Mouse (Mus musculus): ENCODE data around the gene Qars. TPM values are rescaled to one million over a fixed set of nuclear protein-coding genes. Genes with fewer than 3 reads are reported as not detected.

The Qars gene
- polyA plus RNA-seq, 1 experiment, result 243 TPM

GRCm38 (mm10) chr9:108517931-108518332 is 10.4 kb downstream of the Qars start:
- 1% methylated on average over 13 of the region's 13 CpGs for WGBS
- no peak for DNase-seq (ENCODE audit: low read depth, low spot score)

- no peak for DNase-seq (ENCODE audit: low read depth, low spot score)
- WGBS, result 52% methylated on average over 2 of the region's 2 CpGs
Measured at GRCm38 (mm10) chr9:108521604-108522003, 14.1 kb downstream of the Qars start.

GRCm38 (mm10) chr9:108523341-108523740 is 15.8 kb downstream of the Qars start:
- no peak for DNase-seq (ENCODE audit: low read depth, low spot score)
- WGBS, result 96% methylated on average over 4 of the region's 4 CpGs

GRCm38 (mm10) chr9:108525400-108525799 is 17.9 kb downstream of the Qars start:
- 67% methylated on average over 3 of the region's 3 CpGs for WGBS
- DNase-seq (ENCODE audit: low read depth, low spot score), result no peak

GRCm38 (mm10) chr9:108530954-108531353 is 23.4 kb downstream of the Qars start:
- 78% methylated on average over 1 of the region's 1 CpGs for WGBS
- DNase-seq (ENCODE audit: low read depth, low spot score), result no peak

GRCm38 (mm10) chr9:108531496-108531895 is 24.0 kb downstream of the Qars start:
- no peak for DNase-seq (ENCODE audit: low read depth, low spot score)
- WGBS, result 86% methylated on average over 1 of the region's 1 CpGs

- DNase-seq (ENCODE audit: low read depth, low spot score), result no peak
Measured at GRCm38 (mm10) chr9:108540846-108541245, 33.3 kb downstream of the Qars start.

- WGBS, result 89% methylated on average over 3 of the region's 3 CpGs
- no peak for DNase-seq (ENCODE audit: low read depth, low spot score)
Measured at GRCm38 (mm10) chr9:108545986-108546385, 38.5 kb downstream of the Qars start.

GRCm38 (mm10) chr9:108546875-108547274 is 39.4 kb downstream of the Qars start:
- 65% methylated on average over 1 of the region's 1 CpGs for WGBS
- DNase-seq (ENCODE audit: low read depth, low spot score), result no peak

GRCm38 (mm10) chr9:108559169-108559568 is 51.7 kb downstream of the Qars start:
- no peak for DNase-seq (ENCODE audit: low read depth, low spot score)
- whole genome bisulfite sequencing, result 89% methylated on average over 4 of the region's 4 CpGs

- WGBS, result under 1% methylated on average over 53 of the region's 53 CpGs
- DNase-seq (ENCODE audit: low read depth, low spot score), result peak; percentile 80
Measured at GRCm38 (mm10) chr9:108560227-108560841, 52.8 kb downstream of the Qars start, which contains the start of gene Impdh2. Impdh2 (plus strand) TSS chr9:108560286.

GRCm38 (mm10) chr9:108563671-108564070 is 56.2 kb downstream of the Qars start:
- WGBS, result 88% methylated on average over 8 of the region's 8 CpGs
- DNase-seq (ENCODE audit: low read depth, low spot score), result no peak

- DNase-seq (ENCODE audit: low read depth, low spot score), result no peak
- WGBS, result 60% methylated on average over 7 of the region's 7 CpGs
Measured at GRCm38 (mm10) chr9:108564131-108564530, 56.6 kb downstream of the Qars start.

Other genes starting within 250 kb of the Qars start
- gene Dag1, start 243.7 kb upstream of the Qars start, polyA plus RNA-seq (2012; rRNA removed), result 33.9 and 66.1 TPM in 2 replicates
- 5.8 and 6.5 TPM in 2 replicates for gene Nicn1, start 217.3 kb upstream of the Qars start, polyA plus RNA-seq (2012; rRNA removed)
- gene Amt, start 210.9 kb upstream of the Qars start, polyA plus RNA-seq (2012; rRNA removed), result 2.3 and 3.4 TPM in 2 replicates
- 130 and 145 TPM in 2 replicates for gene Rhoa, start 201.6 kb upstream of the Qars start, polyA plus RNA-seq (2012; rRNA removed)
- 45.9 and 48.1 TPM in 2 replicates for gene Tcta, start 201.5 kb upstream of the Qars start, polyA plus RNA-seq (2012; rRNA removed)
- 641 and 1,038 TPM in 2 replicates for gene Gpx1, start 168.8 kb upstream of the Qars start, polyA plus RNA-seq (2012; rRNA removed)
- 57.7 and 67.5 TPM in 2 replicates for gene Usp4, start 159.9 kb upstream of the Qars start, polyA plus RNA-seq (2012; rRNA removed)
- gene 1700102P08Rik, start 114.9 kb upstream of the Qars start, polyA plus RNA-seq (2012; rRNA removed), result 0.30 TPM in 1 of 2 replicates, not detected in the other
- gene Ccdc36, start 79.2 kb upstream of the Qars start, polyA plus RNA-seq (2012; rRNA removed), result not detected in 2 replicates
- not detected in 2 replicates for gene BC048562, start 71.2 kb upstream of the Qars start, polyA plus RNA-seq (2012; rRNA removed)
- gene Ccdc71, start 47.2 kb upstream of the Qars start, polyA plus RNA-seq (2012; rRNA removed), result 18.1 and 22.8 TPM in 2 replicates
- 13.6 and 18.8 TPM in 2 replicates for gene Klhdc8b, start 46.1 kb upstream of the Qars start, polyA plus RNA-seq (2012; rRNA removed)
- 20.7 and 27.2 TPM in 2 replicates for gene Lamb2, start 28.0 kb upstream of the Qars start, polyA plus RNA-seq (2012; rRNA removed)
- gene Usp19, start 17.1 kb upstream of the Qars start, polyA plus RNA-seq (2012; rRNA removed), result 74.9 and 104 TPM in 2 replicates
- gene Qrich1, start 9.1 kb downstream of the Qars start, polyA plus RNA-seq (2012; rRNA removed), result 40.8 and 77.6 TPM in 2 replicates
- gene Impdh2, start 52.6 kb downstream of the Qars start, polyA plus RNA-seq (2012; rRNA removed), result 89.1 and 95.4 TPM in 2 replicates
- gene Ndufaf3, start 59.7 kb downstream of the Qars start, polyA plus RNA-seq (2012; rRNA removed), result 37.2 and 51.6 TPM in 2 replicates
- 146 and 161 TPM in 2 replicates for gene Dalrd3, start 62.2 kb downstream of the Qars start, polyA plus RNA-seq (2012; rRNA removed)
- gene Wdr6, start 71.0 kb downstream of the Qars start, polyA plus RNA-seq (2012; rRNA removed), result 14.2 and 14.3 TPM in 2 replicates
- gene P4htm, start 90.0 kb downstream of the Qars start, polyA plus RNA-seq (2012; rRNA removed), result 3.5 and 4.4 TPM in 2 replicates
- gene Arih2, start 141.7 kb downstream of the Qars start, polyA plus RNA-seq (2012; rRNA removed), result 25.8 and 32.4 TPM in 2 replicates
- gene Slc25a20, start 154.4 kb downstream of the Qars start, polyA plus RNA-seq (2012; rRNA removed), result 32.4 and 37.7 TPM in 2 replicates
- 39.9 and 51.4 TPM in 2 replicates for gene Prkar2a, start 181.6 kb downstream of the Qars start, polyA plus RNA-seq (2012; rRNA removed)

All from large intestine, adult 2 months (tissue).